Mouse (Mus musculus) bone marrow, adult 2 months (tissue): Measurements from ENCODE around the gene Mfap4.

Experiments
- CTCF ChIP-seq: fragments of 200-500 bp; IDR thresholded peaks from 2 replicates; pipeline ENCODE4 v1.5.1; 2011; ENCODE audit warnings: low read length, control low read depth; ENCODE audit not compliant: control insufficient read depth, insufficient read depth
- POLR2A ChIP-seq: fragments of 200-500 bp; IDR thresholded peaks from 2 replicates; pipeline ENCODE4 v1.6.1; 2011; ENCODE audit warnings: low read depth, mild to moderate bottlenecking, control low read depth, low read length, borderline replicate concordance; ENCODE audit not compliant: control insufficient read depth

DNA sequence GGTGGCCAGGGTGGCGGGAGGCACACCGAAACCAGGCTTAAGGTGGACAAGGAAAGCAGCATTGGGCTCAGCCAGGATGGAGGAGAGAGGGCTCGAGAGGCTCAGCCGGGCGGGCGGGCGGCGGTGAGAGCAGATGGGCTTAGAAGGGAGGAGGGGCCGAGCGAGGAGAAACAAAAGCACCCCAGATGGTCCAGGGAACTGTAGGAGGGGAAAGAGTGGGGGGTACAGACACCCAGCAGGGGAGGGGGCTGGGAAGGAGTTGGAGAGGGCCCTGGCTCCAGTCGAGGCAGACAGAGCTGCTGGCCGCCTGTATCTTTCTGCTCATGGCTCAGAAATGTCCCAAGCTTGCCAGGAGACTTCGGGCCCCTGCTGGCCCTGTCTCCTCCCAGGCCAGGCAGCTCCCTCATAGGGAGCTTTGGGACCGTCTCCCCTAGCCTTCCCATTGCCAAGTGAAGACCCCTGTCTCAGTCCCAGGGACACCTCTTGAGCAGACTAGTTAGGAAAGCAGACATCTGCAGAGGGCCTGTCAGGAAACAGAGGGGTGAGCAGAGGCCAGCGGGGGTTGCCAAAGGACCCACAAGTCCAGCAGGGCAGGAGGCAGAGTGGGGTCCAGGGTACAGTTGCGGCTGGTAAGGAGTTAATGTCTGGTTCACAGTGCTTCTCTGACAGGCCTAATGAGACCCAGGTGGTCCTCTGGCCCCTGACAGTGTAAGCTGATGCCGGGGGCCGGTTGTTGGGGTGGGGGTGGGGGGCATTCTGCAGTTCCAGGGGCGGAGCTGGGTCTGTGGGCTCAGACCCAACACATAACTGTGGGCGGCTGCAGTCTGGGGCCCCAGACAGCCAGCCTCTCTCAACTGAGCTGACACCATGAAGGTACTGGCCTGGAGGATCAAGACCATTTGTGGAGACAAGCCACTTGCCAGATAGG is at the start of gene Mfap4:
- TF ChIP-seq CTCF (no peak), POLR2A (no peak)
